Mouse (Mus musculus) liver, embryonic 14.5 days (tissue): ENCODE results near the gene Gas6. TPM values are rescaled to one million over a fixed set of nuclear protein-coding genes. Genes with fewer than 3 reads are reported as not detected.

ENCODE experiments used
- ATAC-seq: fragments of 200-750 bp; cut with Nextera tagmentation; 2 replicates; pipeline ENCODE4 v1.8.0; 2017; ENCODE audit warnings: moderate number of reproducible peaks, mild to moderate bottlenecking, moderate library complexity; ENCODE audit not compliant: insufficient read depth
- DNase-seq, 3 experiments: peaks; one replicate each; pipeline ENCODE4 v3.0.0-alpha.2; 2012 to 2013; ENCODE audit warnings: low read depth in 3 of 3, low spot score in 3 of 3
- H3K27ac ChIP-seq: fragments of 300-500 bp; sonication (generic); 2 replicates; pipeline ENCODE4 v1.5.1; 2014; ENCODE audit warnings: moderate library complexity, mild to moderate bottlenecking, control low read depth, inconsistent platforms
- H3K27me3 ChIP-seq: fragments of 300-500 bp; sonication (generic); 2 replicates; pipeline ENCODE4 v1.6.1; 2014; ENCODE audit warnings: mild to moderate bottlenecking, low read length, moderate library complexity; ENCODE audit not compliant: control insufficient read depth, insufficient read depth
- H3K36me3 ChIP-seq: fragments of 300-500 bp; sonication (generic); replicated peaks from 2 replicates; pipeline ENCODE4 v1.6.1; 2014; ENCODE audit warnings: low read depth; ENCODE audit not compliant: control insufficient read depth, insufficient read depth
- H3K4me1 ChIP-seq, 2 experiments: fragments of 200-500 bp in 1 of 2; fragments of 300-500 bp in 1 of 2; sonication (generic) in 1 of 2; replicated peaks; 2 replicates each; pipeline ENCODE4 v1.6.1; 2012 to 2014; ENCODE audit warnings: antibody characterized with exemption in 1 of 2, inconsistent platforms in 1 of 2, low read length in 1 of 2; ENCODE audit not compliant: control insufficient read depth in 2 of 2, insufficient read depth in 2 of 2
- H3K4me2 ChIP-seq: fragments of 300-500 bp; sonication (generic); 2 replicates; pipeline ENCODE4 v1.6.1; 2014; ENCODE audit warnings: low read depth, mild to moderate bottlenecking, control low read depth, moderate library complexity
- H3K4me3 ChIP-seq, 2 experiments: fragments of 200-500 bp in 1 of 2; fragments of 300-500 bp in 1 of 2; sonication (generic) in 1 of 2; 2 replicates each; pipeline ENCODE4 v1.5.1; 2012 to 2014; ENCODE audit warnings: low read depth in 2 of 2, low read length in 2 of 2, mild to moderate bottlenecking in 2 of 2, control low read depth in 1 of 2, inconsistent platforms in 1 of 2, moderate library complexity in 1 of 2; ENCODE audit not compliant: insufficient read depth in 1 of 2
- H3K9ac ChIP-seq: fragments of 300-500 bp; sonication (generic); replicated peaks from 2 replicates; pipeline ENCODE4 v1.6.1; 2014; ENCODE audit warnings: mild to moderate bottlenecking, control low read depth, moderate library complexity
- H3K9me3 ChIP-seq: fragments of 300-500 bp; sonication (generic); 2 replicates; pipeline ENCODE4 v1.6.1; 2016; ENCODE audit warnings: low read length, mixed read lengths; ENCODE audit not compliant: control insufficient read depth
- CTCF ChIP-seq: IDR thresholded peaks from 2 replicates; pipeline ENCODE4 v1.5.1; 2016; ENCODE audit warnings: antibody characterized with exemption, low read depth, control low read depth
- EP300 ChIP-seq: IDR thresholded peaks from 2 replicates; pipeline ENCODE4 v1.6.1; 2016; ENCODE audit warnings: antibody characterized with exemption, low read depth
- WGBS: fragments of 180-500 bp; shearing (Covaris S2); extraction: QIAGEN DNeasy Blood & Tissue Kit; methylation state at CpG from one replicate; pipeline ENCODE4 v1.1.7; 2014; ENCODE audit not compliant: insufficient replicate concordance; 5-methylcytosine and 5-hydroxymethylcytosine counted together
- polyA plus RNA-seq, 2 experiments: library from polyadenylated mRNA; depleted of rRNA in 1 of 2; stranded (reverse) in 1 of 2; unstranded in 1 of 2; fragments of >200 nt; fragmentation: Nextera tagmentation in 1 of 2; extraction: Ambion mirVana in 1 of 2; gene quantifications; 2 replicates each; pipeline versions ENCODE4 v1.2.1 to v1.2.3; 2012 to 2014

Gene Gas6
- polyA plus RNA-seq, 2 experiments, result 2.2 to 2.7 TPM

DNA sequence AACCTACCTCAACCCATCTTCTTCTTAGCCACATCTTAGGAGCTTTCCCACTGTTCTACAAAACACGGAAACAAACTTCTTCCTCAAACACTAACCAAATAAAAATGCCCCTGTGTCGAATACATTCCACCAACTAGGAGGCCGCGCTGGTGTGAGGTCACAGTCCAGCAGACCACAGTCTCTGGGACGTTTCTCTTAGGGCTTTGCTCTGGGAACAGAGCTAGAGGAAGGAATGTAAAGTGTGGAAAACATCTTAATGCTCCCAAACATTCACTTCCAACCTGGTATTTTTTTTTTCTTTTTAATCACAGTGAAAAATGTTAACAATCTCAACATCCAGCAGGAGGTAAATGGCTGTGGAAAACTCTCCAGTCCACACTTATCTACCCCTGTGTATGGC, 22.4 kb upstream of the Gas6 start:
- 52% methylated on average over 5 of the region's 5 CpGs for WGBS
- no peaks in the 10 kb centered on the region for H3K4me1 ChIP-seq
- DNase-seq (no peak), ATAC-seq (no peak)
- H3K27me3 ChIP-seq, result no peaks in the 10 kb centered on the region
- no peak overlapping the region for H3K9ac ChIP-seq
- H3K4me2 ChIP-seq, result no peak overlapping the region
- TF ChIP-seq CTCF, result no peak
- no peak for TF ChIP-seq EP300
- H3K36me3 ChIP-seq, result no peaks in the 10 kb centered on the region
- no peak overlapping the region for H3K4me3 ChIP-seq
- H3K27ac ChIP-seq, result no peak overlapping the region
- H3K9me3 ChIP-seq, result no peaks in the 10 kb centered on the region

DNA sequence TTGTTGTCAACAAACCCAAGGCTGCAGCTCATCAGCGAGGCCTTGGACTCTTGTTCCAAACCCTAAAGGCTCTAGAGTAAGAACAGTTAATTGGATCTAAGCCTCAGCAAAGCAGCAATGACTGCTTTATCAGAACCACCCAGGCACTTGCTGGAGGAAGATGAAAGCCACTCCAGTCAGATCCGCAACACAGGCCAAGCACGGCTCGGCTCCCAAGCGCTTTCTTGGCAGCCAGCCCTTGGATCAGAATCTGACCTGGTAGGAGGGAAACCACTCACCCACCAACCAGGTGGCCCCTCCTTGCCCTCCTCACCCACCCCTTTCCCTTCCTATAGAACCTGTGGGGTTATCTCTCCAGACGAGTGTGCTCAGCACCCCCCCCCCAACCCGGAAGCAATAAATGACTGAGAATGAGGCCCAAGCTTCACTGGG, 21.7 kb upstream of the Gas6 start:
- no peak overlapping the region for H3K27ac ChIP-seq
- no peak overlapping the region for H3K9ac ChIP-seq
- no peaks in the 10 kb centered on the region for H3K36me3 ChIP-seq
- H3K9me3 ChIP-seq, result no peaks in the 10 kb centered on the region
- TF ChIP-seq CTCF (no peak), EP300 (no peak)
- ATAC-seq (no peak), DNase-seq (no peak)
- H3K27me3 ChIP-seq, result no peaks in the 10 kb centered on the region
- no peaks in the 10 kb centered on the region for H3K4me1 ChIP-seq
- 66% methylated on average over 7 of the region's 7 CpGs for WGBS
- H3K4me3 ChIP-seq, result no peak overlapping the region
- no peak overlapping the region for H3K4me2 ChIP-seq

DNA sequence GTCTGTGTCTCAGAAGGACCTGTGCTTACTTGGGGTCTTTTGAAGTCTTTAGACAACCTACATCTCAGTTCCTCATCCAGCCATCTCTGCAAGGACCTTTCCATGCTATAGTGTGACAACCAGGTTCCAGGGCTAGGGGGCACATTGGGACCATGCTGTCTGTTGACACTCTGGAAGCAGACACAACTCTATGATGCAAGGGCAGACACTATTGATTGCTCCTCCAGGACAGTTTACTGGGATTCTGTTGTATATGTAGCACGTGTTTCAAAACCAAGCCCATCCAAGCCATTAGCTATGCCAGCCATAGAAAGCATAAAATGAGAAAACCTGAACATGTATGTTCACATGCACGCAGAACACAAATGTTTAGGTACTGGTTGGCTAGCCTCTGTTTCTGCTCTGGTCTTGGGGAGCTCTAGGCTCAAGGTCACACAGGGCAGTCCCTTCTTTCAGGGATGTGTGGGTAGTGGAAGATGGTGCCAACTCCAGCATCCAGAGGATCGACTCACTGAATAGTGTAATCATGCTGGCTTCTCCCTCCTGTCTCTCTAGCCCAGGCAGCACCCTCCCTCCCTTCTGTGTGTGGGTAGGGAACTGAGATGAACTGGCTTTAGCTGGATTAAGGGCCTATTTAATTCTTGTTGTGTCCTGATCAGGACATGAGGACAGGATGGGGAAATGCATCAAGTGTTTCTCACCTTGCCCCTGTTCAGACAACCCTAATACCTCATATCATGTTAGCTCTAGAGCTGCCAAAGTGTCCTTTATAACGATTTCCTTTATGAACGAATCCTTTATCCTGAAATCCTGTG, 19.5 kb upstream of the Gas6 start:
- H3K4me3 ChIP-seq, result no peak overlapping the region
- DNase-seq (no peak), ATAC-seq (no peak)
- H3K9me3 ChIP-seq, result no peaks in the 10 kb centered on the region
- H3K4me1 ChIP-seq, result no peaks in the 10 kb centered on the region
- H3K9ac ChIP-seq, result no peak overlapping the region
- 48% methylated on average over 5 of the region's 5 CpGs for WGBS
- TF ChIP-seq EP300, result no peak
- no peak for TF ChIP-seq CTCF
- H3K27ac ChIP-seq, result no peak overlapping the region
- no peak overlapping the region for H3K4me2 ChIP-seq
- H3K36me3 ChIP-seq, result no peaks in the 10 kb centered on the region
- H3K27me3 ChIP-seq, result no peaks in the 10 kb centered on the region

DNA sequence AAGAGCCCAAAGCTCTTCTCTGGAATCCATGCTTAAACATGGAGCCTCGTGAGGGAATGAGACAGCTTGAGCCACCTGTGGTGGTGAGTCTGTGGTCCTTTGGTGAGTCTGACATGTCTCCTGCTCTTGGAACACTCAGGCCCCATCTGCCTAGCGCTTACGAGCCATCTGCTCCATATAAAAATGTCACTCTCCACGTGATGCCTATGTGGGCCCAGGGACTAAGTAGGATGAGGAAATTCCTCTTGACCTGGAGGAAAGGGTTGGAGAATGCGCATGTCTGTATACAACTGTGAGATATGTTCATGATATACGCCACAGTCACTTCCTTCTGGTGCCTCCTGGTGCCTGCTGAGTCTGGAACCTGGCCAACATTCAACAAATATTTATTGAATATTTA, 18.4 kb upstream of the Gas6 start:
- Histone ChIP-seq H3K4me2 (no peak overlapping the region), H3K27ac (no peak overlapping the region), H3K36me3 (no peaks in the 10 kb centered on the region), H3K27me3 (no peaks in the 10 kb centered on the region), H3K9ac (no peak overlapping the region), H3K4me1 (no peaks in the 10 kb centered on the region), H3K9me3 (no peaks in the 10 kb centered on the region), H3K4me3 (no peak overlapping the region)
- TF ChIP-seq CTCF (no peak), EP300 (no peak)
- DNase-seq, result no peak
- WGBS, result 54% methylated on average over 6 of the region's 6 CpGs
- ATAC-seq, result no peak

DNA sequence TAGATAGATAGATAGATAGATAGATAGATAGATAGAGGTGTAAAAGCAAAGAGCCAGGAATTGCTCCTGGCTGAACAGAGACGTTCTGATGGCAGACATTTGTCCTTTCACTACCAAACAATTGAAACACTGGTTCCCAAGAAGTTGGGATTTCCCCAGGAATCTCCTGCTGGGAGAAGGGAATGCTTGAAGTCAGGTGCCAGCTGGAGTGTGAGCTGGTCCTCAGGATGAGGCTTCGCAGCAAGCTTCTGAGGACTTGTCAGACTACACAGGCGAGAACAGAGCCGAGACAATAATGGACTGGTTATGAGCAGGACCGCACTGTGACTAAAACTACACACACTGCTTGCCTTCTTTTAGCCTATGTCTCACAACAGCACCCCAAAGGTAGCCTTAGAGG, 17.7 kb upstream of the Gas6 start:
- no peaks in the 10 kb centered on the region for H3K27me3 ChIP-seq
- ATAC-seq (no peak), DNase-seq (no peak)
- no peak overlapping the region for H3K4me3 ChIP-seq
- no peak overlapping the region for H3K9ac ChIP-seq
- H3K4me1 ChIP-seq, result no peaks in the 10 kb centered on the region
- no peaks in the 10 kb centered on the region for H3K36me3 ChIP-seq
- TF ChIP-seq EP300 (no peak), CTCF (no peak)
- no peak overlapping the region for H3K27ac ChIP-seq
- H3K9me3 ChIP-seq, result no peaks in the 10 kb centered on the region
- H3K4me2 ChIP-seq, result no peak overlapping the region
- WGBS, result 54% methylated on average over 5 of the region's 5 CpGs
